Mouse (Mus musculus) embryonic fibroblast, embryonic 13.5 days (primary cell): ENCODE results near the gene Psmd14. TPM values are rescaled to one million over a fixed set of nuclear protein-coding genes. Genes with fewer than 3 reads are reported as not detected.
A peak's percentile ranks its signal among the peaks of the same experiment; 100 is the strongest.

Experiments used
- H3K27ac ChIP-seq: 2 replicates; pipeline ENCODE4 v1.5.1; 2012; ENCODE audit warnings: low read length, control low read depth, inconsistent platforms; ENCODE audit not compliant: insufficient read depth
- H3K4me1 ChIP-seq: 2 replicates; pipeline ENCODE4 v1.6.1; 2011; ENCODE audit warnings: low read length; ENCODE audit not compliant: control insufficient read depth, insufficient read depth
- H3K4me3 ChIP-seq: 2 replicates; pipeline ENCODE4 v1.5.1; 2011; ENCODE audit warnings: mild to moderate bottlenecking, control low read depth, low read length; ENCODE audit not compliant: insufficient read depth
- CTCF ChIP-seq: IDR thresholded peaks from 2 replicates; pipeline ENCODE4 v1.5.1; 2011; ENCODE audit warnings: mild to moderate bottlenecking, control low read depth, low read length, moderate library complexity, borderline replicate concordance; ENCODE audit not compliant: insufficient read depth
- POLR2A ChIP-seq: IDR thresholded peaks from 2 replicates; pipeline ENCODE4 v1.6.1; 2011; ENCODE audit warnings: low read depth, mild to moderate bottlenecking, control low read depth, low read length, moderate library complexity
- polyA plus RNA-seq: library from polyadenylated mRNA; stranded (reverse); fragments of >200 nt; gene quantifications from 2 replicates; pipeline ENCODE4 v1.2.4, GENCODE M21; 2011; ENCODE audit warnings: low read depth; ENCODE audit not compliant: missing spikeins, insufficient read length

Gene Psmd14
- polyA plus RNA-seq, 1 experiment: 183 TPM

- Histone ChIP-seq H3K27ac (no peak overlapping the region), H3K4me1 (no peaks in the 10 kb centered on the region), H3K4me3 (peak overlapping the region; percentile 95)
- TF ChIP-seq CTCF: no peak
- TF ChIP-seq POLR2A: 0 out of 2 replicates have a peak, but pooled peaks have one; percentile 15
These were observed 1.0 kb downstream of the Psmd14 start for GRCm38 (mm10) chr2:61712526-61712925.

- no peak overlapping the region for H3K4me3 ChIP-seq
- TF ChIP-seq CTCF (no peak), POLR2A (no peak)
- no peaks in the 10 kb centered on the region; the same call in 1 of the 2 replicates for H3K4me1 ChIP-seq
- H3K27ac ChIP-seq: no peak overlapping the region
These were observed 11.0 kb downstream of the Psmd14 start for GRCm38 (mm10) chr2:61722401-61722982.

DNA sequence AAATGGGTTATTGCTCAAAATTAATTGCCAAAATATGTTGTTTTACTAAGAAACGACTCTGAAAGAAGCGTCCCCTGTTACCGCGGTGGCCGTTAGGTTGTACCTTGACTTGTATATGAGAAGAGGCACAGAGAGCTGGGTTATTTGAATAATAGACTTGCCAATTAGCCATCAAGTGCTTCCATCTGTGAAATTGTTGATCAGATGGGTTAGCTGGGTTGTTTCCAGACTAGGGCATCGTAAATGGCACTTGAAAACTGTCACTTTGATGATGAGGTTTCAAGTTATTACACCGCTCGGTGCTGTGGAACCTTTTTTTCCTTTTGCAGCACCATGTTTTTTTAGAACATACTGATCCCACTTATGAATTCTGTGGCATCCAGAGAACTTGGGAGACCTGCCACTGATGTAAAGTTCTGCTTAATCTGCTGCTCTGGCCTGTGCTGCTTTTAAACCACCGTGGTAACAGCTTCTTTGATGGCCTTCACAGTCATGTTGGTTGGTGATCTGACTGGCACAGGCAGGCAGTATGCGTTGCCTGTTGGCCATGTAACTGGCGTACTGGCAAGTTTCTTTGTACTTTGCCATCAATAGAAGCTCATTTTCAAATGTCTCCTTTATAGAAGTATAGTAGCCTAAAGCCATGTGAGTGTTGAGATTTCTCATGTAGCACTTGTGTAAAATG, 21.4 kb downstream of the Psmd14 start:
- H3K4me3 ChIP-seq: no peak overlapping the region
- no peak overlapping the region for H3K27ac ChIP-seq
- no peaks in the 10 kb centered on the region for H3K4me1 ChIP-seq
- TF ChIP-seq CTCF: no peak
- no peak for TF ChIP-seq POLR2A

GRCm38 (mm10) chr2:61734175-61734574, 22.7 kb downstream of the Psmd14 start:
- TF ChIP-seq POLR2A (no peak), CTCF (no peak)
- H3K4me1 ChIP-seq: no peaks in the 10 kb centered on the region
- no peak overlapping the region for H3K27ac ChIP-seq

DNA sequence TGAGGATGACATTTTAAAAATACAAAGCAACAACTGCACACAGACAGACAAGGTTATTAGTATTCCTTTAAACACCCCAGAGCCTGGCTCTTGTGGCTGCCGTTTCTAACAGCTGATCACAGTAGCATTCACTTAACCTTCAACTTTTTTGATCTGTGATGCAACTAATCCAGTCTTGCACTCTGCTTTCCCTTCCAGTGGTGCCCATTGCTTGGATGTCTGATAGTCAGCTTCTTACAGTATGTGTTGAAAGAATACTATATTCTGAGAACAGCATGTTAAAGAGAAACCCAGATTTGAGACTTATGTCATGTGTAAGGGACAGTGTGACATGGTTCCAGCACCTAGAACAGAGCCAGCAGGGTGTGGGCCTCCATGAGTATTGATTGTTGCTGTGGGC, 34.6 kb downstream of the Psmd14 start:
- no peak overlapping the region for H3K27ac ChIP-seq
- no peak for TF ChIP-seq POLR2A
- TF ChIP-seq CTCF: no peak
- H3K4me1 ChIP-seq: no peaks in the 10 kb centered on the region; the same call in 1 of the 2 replicates
- H3K4me3 ChIP-seq: no peak overlapping the region

More at GRCm38 (mm10) chr2:61734175-61734574, 22.7 kb downstream of the Psmd14 start:
- no peak overlapping the region for H3K4me3 ChIP-seq

- no peak overlapping the region for H3K4me3 ChIP-seq
- no peak overlapping the region for H3K27ac ChIP-seq
- TF ChIP-seq CTCF (no peak), POLR2A (no peak)
- H3K4me1 ChIP-seq: no peaks in the 10 kb centered on the region; the same call in 1 of the 2 replicates
These were observed 35.1 kb downstream of the Psmd14 start for GRCm38 (mm10) chr2:61746580-61746979.

DNA sequence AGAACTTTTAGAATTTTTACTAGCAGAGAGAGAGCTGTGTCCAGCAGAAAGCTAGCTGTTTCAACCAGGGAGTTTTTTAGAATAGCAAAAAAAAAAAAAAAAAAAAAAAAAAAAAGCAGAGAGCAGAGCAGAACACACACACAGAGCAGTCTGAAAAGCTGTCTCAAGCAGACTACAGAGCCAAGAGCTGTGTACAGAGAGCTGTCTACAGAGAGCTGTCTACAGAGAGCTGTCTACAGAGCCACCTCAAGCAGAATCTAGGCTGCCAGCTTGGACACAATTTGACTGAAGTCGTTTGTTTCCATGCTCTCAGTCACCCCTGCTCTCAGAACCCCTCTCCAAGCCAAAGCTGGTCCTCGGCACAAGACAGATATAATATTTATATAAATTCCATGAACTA, 35.9 kb downstream of the Psmd14 start:
- no peak overlapping the region for H3K4me3 ChIP-seq
- H3K4me1 ChIP-seq: no peaks in the 10 kb centered on the region; the same call in 1 of the 2 replicates
- H3K27ac ChIP-seq: no peak overlapping the region
- TF ChIP-seq CTCF: no peak
- no peak for TF ChIP-seq POLR2A

DNA sequence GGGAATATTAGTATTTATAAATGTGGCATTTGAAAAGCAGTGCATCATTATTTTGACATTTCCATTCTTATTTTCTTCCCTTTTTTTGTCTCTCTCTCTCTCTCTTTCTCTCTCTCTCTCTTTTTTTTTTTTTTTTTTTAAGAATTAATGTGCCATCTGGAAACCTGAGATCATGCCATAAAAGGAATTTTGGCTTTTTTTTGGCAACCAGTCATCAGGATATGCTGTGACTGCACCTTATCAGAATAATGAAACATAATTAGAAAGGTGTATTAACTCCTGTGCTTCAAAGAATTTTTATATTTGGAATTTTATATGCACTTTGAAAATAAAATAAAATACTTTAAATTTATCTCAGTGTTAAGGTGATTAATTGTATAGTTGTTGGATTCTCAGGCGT, 39.2 kb downstream of the Psmd14 start:
- Histone ChIP-seq H3K4me3 (no peak overlapping the region), H3K4me1 (no peaks in the 10 kb centered on the region; the same call in 1 of the 2 replicates), H3K27ac (no peak overlapping the region)
- no peak for TF ChIP-seq POLR2A
- TF ChIP-seq CTCF: no peak

DNA sequence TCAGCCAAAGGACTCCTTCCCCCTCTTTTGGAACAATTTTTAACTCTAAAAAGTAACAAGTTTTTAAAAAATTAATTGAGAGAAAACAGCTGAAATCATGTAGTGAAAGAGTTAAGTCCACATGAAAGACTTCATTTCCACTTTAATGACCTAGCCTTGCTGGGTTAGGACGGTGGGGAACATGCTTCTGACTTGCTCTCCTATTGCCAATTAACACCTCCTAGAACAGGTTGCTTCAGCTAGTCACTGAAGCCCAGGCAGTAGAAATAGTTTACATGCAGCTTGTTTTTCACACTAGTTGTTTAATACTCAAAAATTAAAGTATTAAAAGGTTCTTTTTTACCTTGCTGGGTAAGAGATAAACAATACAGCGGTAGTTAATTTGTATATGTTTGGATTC, 39.8 kb downstream of the Psmd14 start:
- TF ChIP-seq POLR2A (no peak), CTCF (no peak)
- H3K4me3 ChIP-seq: no peak overlapping the region
- no peak overlapping the region for H3K27ac ChIP-seq
- no peaks in the 10 kb centered on the region; the same call in 1 of the 2 replicates for H3K4me1 ChIP-seq

DNA sequence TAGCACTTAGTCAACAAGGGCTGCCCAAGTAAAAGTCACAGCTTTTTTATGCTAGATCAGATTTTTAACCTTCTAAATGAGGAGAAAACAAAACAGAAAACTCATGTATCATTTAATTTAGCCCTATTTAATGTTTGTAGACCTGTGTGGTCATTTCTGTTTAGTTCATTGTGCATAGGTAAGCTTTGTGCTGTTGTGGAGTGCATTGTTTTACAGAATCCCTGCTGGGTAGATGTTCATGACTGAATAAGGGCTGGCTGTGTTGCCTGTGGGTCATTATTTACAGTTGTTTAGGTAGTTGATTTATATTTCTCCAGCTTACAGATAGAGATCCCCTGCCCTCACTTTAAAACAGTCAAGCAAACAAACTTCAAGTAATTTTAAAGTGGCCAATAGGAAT, 40.9 kb downstream of the Psmd14 start:
- no peaks in the 10 kb centered on the region; the same call in 1 of the 2 replicates for H3K4me1 ChIP-seq
- TF ChIP-seq CTCF (no peak), POLR2A (no peak)
- no peak overlapping the region for H3K4me3 ChIP-seq
- H3K27ac ChIP-seq: no peak overlapping the region
